ENCODE assay signal across 10 mouse cellular contexts in genomic region chr11:86851234-86851671, GRCm38 (mm10). TPM values are rescaled to one million over a fixed set of nuclear protein-coding genes. Genes with fewer than 3 reads are reported as not detected.
DNase-seq lines count a peak whose midpoint lies in the region; ATAC-seq and TF ChIP-seq lines count a peak whose summit lies in the region.
"Had no signal": no experiment of that assay in that cellular context is flagged by ENCODE, and none has a peak within 500 bp of the region (broad histone marks: within the 10 kb centered on the region; RNA-seq: fewer than 3 reads in every experiment).

No protein-coding gene starts in this region.

- 61% methylated on average over 7 of the region's 7 CpGs for WGBS in midbrain, embryonic 13.5 days
- WGBS in midbrain, embryonic 10.5 days: 83% methylated on average over 7 of the region's 7 CpGs
- 36% methylated on average over 7 of the region's 7 CpGs for WGBS in forebrain, embryonic 14.5 days
- 28% methylated on average over 7 of the region's 7 CpGs for WGBS in olfactory bulb, adult 2 months
- WGBS in heart, embryonic 10.5 days: 76% methylated on average over 7 of the region's 7 CpGs

- H3K9ac ChIP-seq in midbrain, embryonic 13.5 days (replicated peaks): no peak overlapping the region; the same call in 1 of the 2 replicates
- H3K9ac ChIP-seq in forebrain, embryonic 14.5 days (ENCODE audit: low read length): no peak overlapping the region

- no peaks in the 10 kb centered on the region for H3K27me3 ChIP-seq in midbrain, embryonic 13.5 days
- no peaks in the 10 kb centered on the region for H3K27me3 ChIP-seq in midbrain, embryonic 10.5 days (ENCODE audit: low read depth, poor library complexity, severe bottlenecking)
- H3K27me3 ChIP-seq in forebrain, embryonic 14.5 days (replicated peaks; ENCODE audit: control insufficient read depth, insufficient read depth, low read length): no peaks in the 10 kb centered on the region
- no peaks in the 10 kb centered on the region for H3K27me3 ChIP-seq in heart, embryonic 10.5 days (ENCODE audit: insufficient read depth, poor library complexity, severe bottlenecking)

- H3K36me3 ChIP-seq in midbrain, embryonic 13.5 days: no peaks in the 10 kb centered on the region
- no peaks in the 10 kb centered on the region for H3K36me3 ChIP-seq in midbrain, embryonic 10.5 days
- no peaks in the 10 kb centered on the region for H3K36me3 ChIP-seq in forebrain, embryonic 14.5 days (ENCODE audit: control insufficient read depth, insufficient read depth, low read length)
- no peaks in the 10 kb centered on the region for H3K36me3 ChIP-seq in heart, embryonic 10.5 days

- ATAC-seq in midbrain, embryonic 13.5 days: no peak
- ATAC-seq in forebrain, embryonic 14.5 days: no peak

- no peak for TF ChIP-seq POLR2A in olfactory bulb, adult 2 months (IDR thresholded peaks at IDR 0.05; ENCODE audit: insufficient read depth, low read depth, low read length)

- H3K27ac ChIP-seq in midbrain, embryonic 13.5 days: peak overlapping the region; percentile 68
- H3K27ac ChIP-seq in midbrain, embryonic 10.5 days (replicated peaks): no peak overlapping the region
- peak overlapping the region; percentile 39; the same call in 1 of the 2 replicates for H3K27ac ChIP-seq in forebrain, embryonic 14.5 days (ENCODE audit: low read depth, low read length)
- peak overlapping the region; percentile 60; the same call in 1 of the 2 replicates for H3K27ac ChIP-seq in olfactory bulb, adult 2 months (ENCODE audit: insufficient read depth, low read depth, low read length)
- H3K27ac ChIP-seq in heart, embryonic 10.5 days: no peak overlapping the region

- H3K4me2 ChIP-seq in midbrain, embryonic 13.5 days (replicated peaks): no peak overlapping the region
- peak overlapping the region; percentile 9; the same call in 1 of the 2 replicates for H3K4me2 ChIP-seq in forebrain, embryonic 14.5 days (ENCODE audit: low read length)

- intact Hi-C loops in heart, postnatal 14 days (cut with DNase I): no loop called here

- no peak for DNase-seq in midbrain, embryonic 10.5 days (ENCODE audit: low spot score)
- DNase-seq in cerebellum, adult 11 months: peak; percentile 67
- DNase-seq in forebrain, embryonic 14.5 days (ENCODE audit: low spot score): peak; percentile 54
- no peak for DNase-seq in heart, embryonic 10.5 days (ENCODE audit: low spot score)
- DNase-seq in heart, postnatal 14 days: no peak
- DNase-seq: kidney, postnatal 25 days; spleen, adult 18-20 months had no signal

- H3K4me3 ChIP-seq in midbrain, embryonic 13.5 days (replicated peaks): no peak overlapping the region
- H3K4me3 ChIP-seq in midbrain, embryonic 10.5 days: no peak overlapping the region
- no peak overlapping the region for H3K4me3 ChIP-seq in forebrain, embryonic 14.5 days (ENCODE audit: low read depth, low read length)
- H3K4me3 ChIP-seq in olfactory bulb, adult 2 months (ENCODE audit: insufficient read depth, low read depth, low read length): no peak overlapping the region
- no peak overlapping the region for H3K4me3 ChIP-seq in heart, embryonic 10.5 days
- H3K4me3 ChIP-seq: erythroblast, embryonic 14.5 days had no signal

- peaks cover 31% of the 10 kb centered on the region for H3K4me1 ChIP-seq in midbrain, embryonic 13.5 days (replicated peaks)
- peaks cover 24% of the 10 kb centered on the region for H3K4me1 ChIP-seq in midbrain, embryonic 10.5 days
- peaks cover 10% of the 10 kb centered on the region for H3K4me1 ChIP-seq in forebrain, embryonic 14.5 days (ENCODE audit: control insufficient read depth, insufficient read depth, low read length)
- H3K4me1 ChIP-seq in olfactory bulb, adult 2 months (ENCODE audit: control insufficient read depth, insufficient read depth, low read length): peaks cover 5% of the 10 kb centered on the region; the same call in 1 of the 2 replicates
- peaks cover 4% of the 10 kb centered on the region; the same call in 1 of the 2 replicates for H3K4me1 ChIP-seq in heart, embryonic 10.5 days

- TF ChIP-seq CTCF in olfactory bulb, adult 2 months (IDR thresholded peaks at IDR 0.05; ENCODE audit: insufficient read depth, low read depth, low read length): no peak

- H3K9me3 ChIP-seq in midbrain, embryonic 13.5 days: no peaks in the 10 kb centered on the region
- H3K9me3 ChIP-seq in midbrain, embryonic 10.5 days (replicated peaks): 0 out of 2 replicates have a peak, but pooled peaks cover 2% of the 10 kb centered on the region
- H3K9me3 ChIP-seq in forebrain, embryonic 14.5 days (replicated peaks; ENCODE audit: control insufficient read depth, low read length): no peaks in the 10 kb centered on the region
- H3K9me3 ChIP-seq in heart, embryonic 10.5 days: no peaks in the 10 kb centered on the region

RNA-seq across cellular contexts. Expression of gene Dhx40, which starts 43.7 kb away (rescaled TPM):
- 34.2 and 35.4 TPM in 2 replicates for polyA plus RNA-seq in midbrain, embryonic 13.5 days (2015; fragmentation: Nextera tagmentation; extraction: Ambion mirVana)
- 41.7 and 46.1 TPM in 2 replicates for polyA plus RNA-seq in midbrain, embryonic 10.5 days (2016; fragmentation: Nextera tagmentation; extraction: Ambion mirVana)
- polyA plus RNA-seq in forebrain, embryonic 14.5 days (2014; fragmentation: Nextera tagmentation; extraction: Ambion mirVana): 33.2 and 34.1 TPM in 2 replicates
- polyA plus RNA-seq in olfactory bulb, adult 2 months (2012; ENCODE audit: insufficient read depth, insufficient read length, low replicate concordance, missing spikeins): not detected in 2 replicates
- polyA plus RNA-seq in heart, embryonic 10.5 days (2016; fragmentation: Nextera tagmentation; extraction: Ambion mirVana): 14.4 and 19.7 TPM in 2 replicates
- total RNA-seq in heart, postnatal 14 days (2021): 10 to 100 TPM; 15.1 to 18.0 TPM

Comparison
In these comparisons a context has a peak if more than half of its experiments do, and no peak if none do; other contexts are left out.
1. H3K27ac ChIP-seq: peak in midbrain, embryonic 13.5 days (single experiment), forebrain, embryonic 14.5 days (single experiment) and olfactory bulb, adult 2 months (single experiment); none in midbrain, embryonic 10.5 days (single experiment) and heart, embryonic 10.5 days (single experiment).
2. DNase-seq: peak in cerebellum, adult 11 months (single experiment) and forebrain, embryonic 14.5 days (single experiment); none in midbrain, embryonic 10.5 days (single experiment), heart, embryonic 10.5 days (single experiment) and heart, postnatal 14 days (0 of 2).